ENCODE assay signal across 8 mouse cellular contexts in the genomic region with DNA sequence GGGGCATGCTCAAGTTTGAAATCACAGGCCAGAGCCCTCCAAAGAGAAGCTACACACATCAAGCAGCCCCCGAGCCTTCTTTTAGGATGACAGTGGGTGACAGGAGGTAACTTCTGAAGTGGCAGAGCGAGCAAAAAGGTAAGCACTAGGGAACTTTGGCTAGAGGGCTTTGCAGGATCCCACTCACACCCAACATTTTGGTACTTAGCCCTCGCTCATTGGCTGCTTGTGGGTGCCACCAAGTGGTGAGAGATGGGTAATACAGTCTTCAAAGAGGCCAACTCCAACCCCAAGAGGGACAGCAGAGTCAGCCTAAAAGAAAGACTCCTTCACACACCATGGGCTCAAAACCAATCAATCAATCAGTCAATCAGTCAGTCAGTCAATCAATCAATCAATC.
DNase-seq lines count a peak whose midpoint lies in the region; ATAC-seq and TF ChIP-seq lines count a peak whose summit lies in the region.

No protein-coding gene starts in this region.

- H3K4me1 ChIP-seq in forebrain, embryonic 10.5 days, result peaks cover 69% of the 10 kb centered on the region
- H3K4me1 ChIP-seq in forebrain, embryonic 13.5 days, result peaks cover 75% of the 10 kb centered on the region
- no peaks in the 10 kb centered on the region for H3K4me1 ChIP-seq in liver, embryonic 14.5 days (replicated peaks; ENCODE audit: control insufficient read depth in 2 of 2, insufficient read depth in 2 of 2, low read length in 1 of 2)
- no peaks in the 10 kb centered on the region for H3K4me1 ChIP-seq in embryonic facial prominence, embryonic 11.5 days (ENCODE audit: control insufficient read depth, insufficient read depth, low read length)

- H3K9me3 ChIP-seq in forebrain, embryonic 10.5 days, result no peaks in the 10 kb centered on the region
- no peaks in the 10 kb centered on the region for H3K9me3 ChIP-seq in forebrain, embryonic 13.5 days (replicated peaks)
- no peaks in the 10 kb centered on the region for H3K9me3 ChIP-seq in liver, embryonic 14.5 days (ENCODE audit: control insufficient read depth, low read length)
- H3K9me3 ChIP-seq in embryonic facial prominence, embryonic 11.5 days (replicated peaks; ENCODE audit: control insufficient read depth, low read length), result no peaks in the 10 kb centered on the region

- H3K36me3 ChIP-seq in forebrain, embryonic 10.5 days (replicated peaks), result no peaks in the 10 kb centered on the region
- H3K36me3 ChIP-seq in forebrain, embryonic 13.5 days (ENCODE audit: poor library complexity, severe bottlenecking), result no peaks in the 10 kb centered on the region
- H3K36me3 ChIP-seq in liver, embryonic 14.5 days (replicated peaks; ENCODE audit: control insufficient read depth, insufficient read depth, low read depth), result no peaks in the 10 kb centered on the region
- H3K36me3 ChIP-seq in embryonic facial prominence, embryonic 11.5 days (replicated peaks; ENCODE audit: control insufficient read depth, insufficient read depth, low read depth, low read length), result no peaks in the 10 kb centered on the region

- H3K4me3 ChIP-seq in forebrain, embryonic 10.5 days, result no peak overlapping the region
- H3K4me3 ChIP-seq in forebrain, embryonic 13.5 days, result no peak overlapping the region
- no peak overlapping the region for H3K4me3 ChIP-seq in liver, embryonic 14.5 days (ENCODE audit: insufficient read depth in 1 of 2, low read depth in 2 of 2, low read length in 2 of 2)
- no peak overlapping the region for H3K4me3 ChIP-seq in embryonic facial prominence, embryonic 11.5 days (ENCODE audit: low read depth, low read length)

- no peak for ATAC-seq in forebrain, embryonic 13.5 days
- ATAC-seq in liver, embryonic 14.5 days (ENCODE audit: insufficient read depth), result no peak
- no peak for ATAC-seq in embryonic facial prominence, embryonic 11.5 days (replicated peaks; ENCODE audit: insufficient number of reproducible peaks, low FRiP score, low TSS enrichment, low read depth)

- no peak overlapping the region for H3K9ac ChIP-seq in forebrain, embryonic 13.5 days
- H3K9ac ChIP-seq in liver, embryonic 14.5 days (replicated peaks), result no peak overlapping the region
- H3K9ac ChIP-seq in embryonic facial prominence, embryonic 11.5 days (replicated peaks; ENCODE audit: low read length), result no peak overlapping the region

- DNase-seq in forebrain, embryonic 10.5 days (ENCODE audit: extremely low spot score, low spot score), result peak; percentile 50
- peak in 1 of 3 experiments; percentile 17 for DNase-seq in liver, embryonic 14.5 days (ENCODE audit: low read depth in 3 of 3, low spot score in 3 of 3)
- no peak for DNase-seq in liver
- DNase-seq in adipocyte (ENCODE audit: low spot score), result peak; percentile 49
- peak; percentile 57 for DNase-seq in embryonic facial prominence, embryonic 11.5 days (ENCODE audit: low spot score)
- DNase-seq in lung, postnatal 14 days, result peak; percentile 53
- DNase-seq in ovary, postnatal 36 days (ENCODE audit: low spot score), result no peak

- TF ChIP-seq EP300 in liver, embryonic 14.5 days (IDR thresholded peaks at IDR 0.05; ENCODE audit: low read depth), result no peak

- H3K27me3 ChIP-seq in forebrain, embryonic 10.5 days (ENCODE audit: poor library complexity, severe bottlenecking), result peaks cover 63% of the 10 kb centered on the region
- no peaks in the 10 kb centered on the region for H3K27me3 ChIP-seq in forebrain, embryonic 13.5 days
- no peaks in the 10 kb centered on the region; the same call in 1 of the 2 replicates for H3K27me3 ChIP-seq in liver, embryonic 14.5 days (ENCODE audit: control insufficient read depth, insufficient read depth, low read length)
- peaks cover 4% of the 10 kb centered on the region; the same call in 1 of the 2 replicates for H3K27me3 ChIP-seq in embryonic facial prominence, embryonic 11.5 days (ENCODE audit: control insufficient read depth, insufficient read depth, low read length)

- TF ChIP-seq CTCF in liver, embryonic 14.5 days (IDR thresholded peaks at IDR 0.05; ENCODE audit: low read depth), result peak; percentile 74

- no peak overlapping the region for H3K4me2 ChIP-seq in forebrain, embryonic 13.5 days
- no peak overlapping the region for H3K4me2 ChIP-seq in liver, embryonic 14.5 days (ENCODE audit: low read depth)
- no peak overlapping the region for H3K4me2 ChIP-seq in embryonic facial prominence, embryonic 11.5 days (ENCODE audit: low read depth, low read length)

- WGBS in forebrain, embryonic 10.5 days, result 14% methylated on average over 3 of the region's 3 CpGs
- WGBS in forebrain, embryonic 13.5 days, result 15% methylated on average over 3 of the region's 3 CpGs
- WGBS in liver, embryonic 14.5 days (ENCODE audit: insufficient replicate concordance), result 9% methylated on average over 3 of the region's 3 CpGs
- WGBS in embryonic facial prominence, embryonic 11.5 days, result 28% methylated on average over 3 of the region's 3 CpGs

- no peak overlapping the region for H3K27ac ChIP-seq in forebrain, embryonic 10.5 days
- H3K27ac ChIP-seq in forebrain, embryonic 13.5 days, result no peak overlapping the region
- no peak overlapping the region for H3K27ac ChIP-seq in liver, embryonic 14.5 days
- H3K27ac ChIP-seq in embryonic facial prominence, embryonic 11.5 days (replicated peaks; ENCODE audit: low read depth, low read length), result no peak overlapping the region

Comparison
In these comparisons a context has a peak if more than half of its experiments do, and no peak if none do; other contexts are left out.
1. DNase-seq: peak in forebrain, embryonic 10.5 days (single experiment), adipocyte (single experiment), embryonic facial prominence, embryonic 11.5 days (single experiment) and lung, postnatal 14 days (single experiment); none in liver (single experiment) and ovary, postnatal 36 days (single experiment).